Mouse (Mus musculus): ENCODE measurements around the gene Esrrg. TPM values are rescaled to one million over a fixed set of nuclear protein-coding genes. Genes with fewer than 3 reads are reported as not detected.

The Esrrg gene
- total and polyA plus RNA-seq, 3 experiments, result not detected

DNA sequence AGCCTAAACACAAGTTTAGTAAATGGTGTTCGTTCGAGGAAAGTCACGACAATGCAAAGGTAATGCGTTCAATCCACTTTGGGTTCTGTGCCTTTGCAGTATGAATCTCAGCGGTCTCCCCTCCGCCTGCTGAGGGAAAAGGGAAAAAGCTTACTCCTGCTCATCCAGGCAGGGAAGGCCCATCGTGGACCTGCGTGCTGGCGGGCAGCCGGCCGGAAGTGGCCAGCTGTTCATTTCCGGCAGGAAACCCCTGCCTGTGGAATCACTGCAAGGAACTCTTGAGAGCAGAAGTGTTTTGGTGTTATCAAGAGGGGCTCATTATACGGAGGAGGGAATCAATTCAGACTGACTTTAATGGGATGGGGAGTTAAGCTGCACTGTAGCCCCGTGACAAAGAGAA lies 127.9 kb downstream of the Esrrg start:
- H3K27ac ChIP-seq (ENCODE audit: insufficient read depth, low read depth), result no peak overlapping the region
- no peak overlapping the region for H3K9ac ChIP-seq (ENCODE audit: insufficient read depth, low read depth)
- no peaks in the 10 kb centered on the region for H3K4me1 ChIP-seq (ENCODE audit: control insufficient read depth in 1 of 2, insufficient read depth in 2 of 2)
- no peaks in the 10 kb centered on the region for H3K36me3 ChIP-seq (replicated peaks in 1 of 2; ENCODE audit: control insufficient read depth in 1 of 2, insufficient read depth in 1 of 2, low read length in 1 of 2)
- no peaks in the 10 kb centered on the region for H3K27me3 ChIP-seq (replicated peaks)
- H3K4me2 ChIP-seq (ENCODE audit: insufficient read depth, low read depth, poor library complexity, severe bottlenecking), result no peak overlapping the region
- no peak for TF ChIP-seq TBP (conservative IDR thresholded peaks at IDR 0.05; ENCODE audit: low read depth, low read length)
- no peak for TF ChIP-seq POLR2A (IDR thresholded peaks at IDR 0.05; ENCODE audit: low read depth, low read length)
- TF ChIP-seq TCF12 (IDR thresholded peaks at IDR 0.05; ENCODE audit: low read depth, low read length), result no peak
- no peak for TF ChIP-seq NRF1 (IDR thresholded peaks at IDR 0.05; ENCODE audit: low read depth, low read length)
- TF ChIP-seq CHD2 (IDR thresholded peaks at IDR 0.05; ENCODE audit: low read length), result no peak
- no peak for TF ChIP-seq USF1 (IDR thresholded peaks at IDR 0.05; ENCODE audit: low read depth, low read length)
- TF ChIP-seq POLR2AphosphoS2 (IDR thresholded peaks at IDR 0.05; ENCODE audit: low read depth, low read length), result no peak
- no peak for TF ChIP-seq MAX (IDR thresholded peaks at IDR 0.05; ENCODE audit: low read length)
- no peak for TF ChIP-seq MEF2A (IDR thresholded peaks at IDR 0.05; ENCODE audit: borderline replicate concordance, low read depth, low read length)
- H3K4me3 ChIP-seq (replicated peaks in 1 of 3; ENCODE audit: low read depth in 2 of 3, low read length in 2 of 3, poor library complexity in 1 of 3), result no peak overlapping the region
- dilution Hi-C loops (cut with MboI; ENCODE audit: extremely low pct_ligation_motif_present, extremely low pct_unique_long_range_greater_than_20kb, low sequenced_read_pairs) (no loop called here), in situ Hi-C loops (cut with MboI; ENCODE audit: low pct_ligation_motif_present, low pct_unique_long_range_greater_than_20kb, low sequenced_read_pairs) (no loop called here)
- DNase-seq (ENCODE audit: extremely low read depth), result no peak
- no peaks in the 10 kb centered on the region for H3K79me2 ChIP-seq (replicated peaks; ENCODE audit: control insufficient read depth, extremely low read depth, insufficient read depth, poor library complexity, severe bottlenecking)
- H3K9me3 ChIP-seq (replicated peaks; ENCODE audit: low read length), result peaks cover 73% of the 10 kb centered on the region

DNA sequence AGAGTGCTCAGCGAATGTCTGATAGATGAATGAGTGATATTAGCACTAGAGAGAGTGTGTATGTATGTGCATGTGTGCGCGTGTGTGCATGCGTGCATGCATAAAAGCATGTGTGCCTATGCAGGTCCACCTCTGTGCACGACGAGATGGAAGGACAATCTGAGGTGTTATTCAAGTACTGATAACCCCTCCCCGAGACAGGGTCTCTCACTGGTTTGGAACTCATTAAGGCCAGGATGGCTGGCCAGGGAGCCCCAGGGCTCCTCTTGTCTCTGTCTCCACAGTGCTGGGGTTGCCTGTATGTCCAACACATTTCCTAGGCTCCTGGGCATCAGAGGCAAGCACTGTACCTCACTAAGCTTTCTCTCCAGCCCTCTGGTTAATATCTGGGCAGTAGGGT lies 128.7 kb downstream of the Esrrg start:
- DNase-seq (ENCODE audit: extremely low read depth), result no peak
- Histone ChIP-seq H3K4me1 (ENCODE audit: control insufficient read depth in 1 of 2, insufficient read depth in 2 of 2) (no peaks in the 10 kb centered on the region), H3K27me3 (replicated peaks) (no peaks in the 10 kb centered on the region), H3K4me2 (ENCODE audit: insufficient read depth, low read depth, poor library complexity, severe bottlenecking) (no peak overlapping the region), H3K4me3 (replicated peaks in 1 of 3; ENCODE audit: low read depth in 2 of 3, low read length in 2 of 3, poor library complexity in 1 of 3) (no peak overlapping the region), H3K9me3 (replicated peaks; ENCODE audit: low read length) (peaks cover 77% of the 10 kb centered on the region), H3K9ac (ENCODE audit: insufficient read depth, low read depth) (no peak overlapping the region), H3K79me2 (replicated peaks; ENCODE audit: control insufficient read depth, extremely low read depth, insufficient read depth, poor library complexity, severe bottlenecking) (no peaks in the 10 kb centered on the region), H3K27ac (ENCODE audit: insufficient read depth, low read depth) (no peak overlapping the region), H3K36me3 (replicated peaks in 1 of 2; ENCODE audit: control insufficient read depth in 1 of 2, insufficient read depth in 1 of 2, low read length in 1 of 2) (no peaks in the 10 kb centered on the region)
- TF ChIP-seq JUND (conservative IDR thresholded peaks at IDR 0.05; ENCODE audit: low read depth, low read length) (no peak), MXI1 (IDR thresholded peaks at IDR 0.05; ENCODE audit: low read depth, low read length) (no peak), TBP (conservative IDR thresholded peaks at IDR 0.05; ENCODE audit: low read depth, low read length) (no peak), CHD2 (IDR thresholded peaks at IDR 0.05; ENCODE audit: low read length) (no peak), USF2 (conservative IDR thresholded peaks at IDR 0.05; ENCODE audit: low read depth, low read length) (no peak), ZNF384 (IDR thresholded peaks at IDR 0.05; ENCODE audit: low read depth, low read length) (no peak), NRF1 (IDR thresholded peaks at IDR 0.05; ENCODE audit: low read depth, low read length) (no peak), EP300 (IDR thresholded peaks at IDR 0.05; ENCODE audit: low read length) (no peak), MAX (IDR thresholded peaks at IDR 0.05; ENCODE audit: low read length) (no peak), MEF2A (IDR thresholded peaks at IDR 0.05; ENCODE audit: borderline replicate concordance, low read depth, low read length) (no peak), KAT2A (IDR thresholded peaks at IDR 0.05; ENCODE audit: insufficient replicate concordance, low read length) (no peak), MYC (IDR thresholded peaks at IDR 0.05; ENCODE audit: low read depth, low read length) (no peak), RAD21 (IDR thresholded peaks at IDR 0.05; ENCODE audit: low read depth, low read length) (no peak), RCOR1 (conservative IDR thresholded peaks at IDR 0.05; ENCODE audit: low read depth, low read length) (no peak), POLR2A (IDR thresholded peaks at IDR 0.05; ENCODE audit: low read depth, low read length) (no peak), MAFK (IDR thresholded peaks at IDR 0.05; ENCODE audit: insufficient replicate concordance, low read length) (no peak), SMC3 (IDR thresholded peaks at IDR 0.05; ENCODE audit: low read depth, low read length) (no peak), ZC3H11A (IDR thresholded peaks at IDR 0.05; ENCODE audit: low read depth, low read length) (no peak)
- in situ Hi-C loops (cut with MboI; ENCODE audit: low pct_ligation_motif_present, low pct_unique_long_range_greater_than_20kb, low sequenced_read_pairs) (no loop called here), dilution Hi-C loops (cut with MboI; ENCODE audit: extremely low pct_ligation_motif_present, extremely low pct_unique_long_range_greater_than_20kb, low sequenced_read_pairs) (no loop called here)
